Mouse (Mus musculus) heart, adult 2 months (tissue): Measurements from ENCODE around the gene Scel.

Experiments
- CTCF ChIP-seq: fragments of 200-600 bp; IDR thresholded peaks from 2 replicates; pipeline ENCODE4 v1.8.1; 2022; ENCODE audit warnings: antibody characterized with exemption, mild to moderate bottlenecking, moderate library complexity
- EP300 ChIP-seq: fragments of 200-500 bp; IDR thresholded peaks from 2 replicates; pipeline ENCODE4 v1.6.1; 2011; ENCODE audit warnings: low read depth, low read length, control low read depth; ENCODE audit not compliant: insufficient read depth
- POLR2A ChIP-seq: fragments of 200-500 bp; IDR thresholded peaks from 2 replicates; pipeline ENCODE4 v1.6.1; 2011; ENCODE audit warnings: mild to moderate bottlenecking, low read depth, low read length, control low read depth; ENCODE audit not compliant: insufficient read depth

GRCm38 (mm10) chr14:103629639-103630364 lies 116.7 kb downstream of the Scel start:
- TF ChIP-seq CTCF (no peak), POLR2A (no peak), EP300 (no peak)
